Mouse (Mus musculus): ENCODE measurements around the gene Gm20815. TPM values are rescaled to one million over a fixed set of nuclear protein-coding genes. Genes with fewer than 3 reads are reported as not detected.
"Not testable (repeated sequence)": the region's sequence is repeated elsewhere in the genome, so short reads cannot be mapped to it uniquely, and the experiment has no call there.

Gene Gm20815
- polyA plus RNA-seq (2014; fragmentation: Nextera tagmentation; extraction: Ambion mirVana): not detected in 2 replicates

- ATAC-seq (replicated peaks; ENCODE audit: insufficient number of reproducible peaks, low FRiP score, low TSS enrichment); H3K27ac ChIP-seq (ENCODE audit: low read depth, low read length); H3K36me3 ChIP-seq (ENCODE audit: control insufficient read depth, insufficient read depth, low read length); H3K9me3 ChIP-seq (replicated peaks; ENCODE audit: control insufficient read depth, low read length); H3K9ac ChIP-seq (ENCODE audit: low read depth, low read length); H3K4me1 ChIP-seq (ENCODE audit: control insufficient read depth, insufficient read depth, low read length); H3K4me2 ChIP-seq; H3K4me3 ChIP-seq (ENCODE audit: low read depth, low read length); H3K27me3 ChIP-seq (ENCODE audit: control insufficient read depth, insufficient read depth, low read length): not testable (repeated sequence)
- WGBS (ENCODE audit: insufficient replicate concordance): no CpG with 5 or more reads among the region's 4 CpGs
Observed at GRCm38 (mm10) chrY:8835069-8835468, at the start of gene Gm20815. Gene Gm20815, minus strand, starts transcription at chrY:8835169.

Data from heart, embryonic 11.5 days (tissue).